Comparison of ENCODE assay signal across 29 mouse cellular contexts in genomic region chr8:61992796-61993195, GRCm38 (mm10).
DNase-seq lines count a peak whose midpoint lies in the region; ATAC-seq and TF ChIP-seq lines count a peak whose summit lies in the region.
"Had no signal": no experiment of that assay in that cellular context is flagged by ENCODE, and none has a peak within 500 bp of the region (broad histone marks: within the 10 kb centered on the region; RNA-seq: fewer than 3 reads in every experiment).

No protein-coding gene starts in this region.

- WGBS in limb, embryonic 14.5 days: 26% methylated on average over 1 of the region's 1 CpGs
- 71% methylated on average over 1 of the region's 1 CpGs for WGBS in limb, embryonic 10.5 days
- 81% methylated on average over 1 of the region's 1 CpGs for WGBS in lung, postnatal 0 days
- WGBS in intestine, embryonic 15.5 days: 46% methylated on average over 1 of the region's 1 CpGs
- 17% methylated on average over 1 of the region's 1 CpGs for WGBS in large intestine, adult 2 months

- H3K4me2 ChIP-seq in limb, embryonic 14.5 days (replicated peaks; ENCODE audit: low read depth, low read length, severe bottlenecking): no peak overlapping the region
- H3K4me2 ChIP-seq in lung, postnatal 0 days (replicated peaks; ENCODE audit: low read depth, low read length): no peak overlapping the region
- H3K4me2 ChIP-seq in intestine, embryonic 15.5 days (replicated peaks): no peak overlapping the region
- H3K4me2 ChIP-seq: embryonic facial prominence, embryonic 13.5 days; forebrain, embryonic 12.5 days; heart, embryonic 13.5 days; hindbrain, embryonic 14.5 days had no signal

- no peak for TF ChIP-seq POLR2A in limb, embryonic 14.5 days (IDR thresholded peaks at IDR 0.05; ENCODE audit: borderline replicate concordance, extremely low read depth, insufficient read depth, insufficient read length)

- H3K4me1 ChIP-seq in limb, embryonic 14.5 days (ENCODE audit: control insufficient read depth, insufficient read depth, low read length): no peaks in the 10 kb centered on the region; the same call in 1 of the 2 replicates
- H3K4me1 ChIP-seq in limb, embryonic 10.5 days: no peaks in the 10 kb centered on the region
- H3K4me1 ChIP-seq in lung, postnatal 0 days (ENCODE audit: insufficient read depth, low read depth, low read length): no peaks in the 10 kb centered on the region
- no peaks in the 10 kb centered on the region for H3K4me1 ChIP-seq in intestine, embryonic 15.5 days (replicated peaks)
- H3K4me1 ChIP-seq: embryonic facial prominence, embryonic 13.5 days; heart, embryonic 10.5 days had no signal

- no peaks in the 10 kb centered on the region for H3K9me3 ChIP-seq in limb, embryonic 14.5 days (ENCODE audit: control insufficient read depth, low read length)
- no peaks in the 10 kb centered on the region for H3K9me3 ChIP-seq in limb, embryonic 10.5 days (replicated peaks)
- no peaks in the 10 kb centered on the region for H3K9me3 ChIP-seq in lung, postnatal 0 days (ENCODE audit: low read length)
- H3K9me3 ChIP-seq in intestine, embryonic 15.5 days: no peaks in the 10 kb centered on the region
- H3K9me3 ChIP-seq: embryonic facial prominence, embryonic 13.5 days; forebrain, embryonic 12.5 days; G1E; heart, embryonic 10.5 days; heart, embryonic 13.5 days had no signal

- DNase-seq in limb, embryonic 14.5 days (ENCODE audit: low spot score): peak; percentile 45
- no peak for DNase-seq in limb, embryonic 10.5 days (ENCODE audit: low spot score)
- peak; percentile 25 for DNase-seq in lung, postnatal 0 days (ENCODE audit: low spot score)
- no peak for DNase-seq in lung, postnatal 36 days
- DNase-seq in large intestine, adult 2 months (ENCODE audit: low read depth, low spot score): peak; percentile 65
- DNase-seq in gastrocnemius, postnatal 10 days: no peak
- no peak for DNase-seq in kidney, postnatal 14 days
- DNase-seq: adrenal gland, adult 2 months; adrenal gland, postnatal 14 days; B cell, adult 2 months; cerebellum, adult 11 months; cerebellum, adult 2 months; cerebellum, adult 9-11 months; cerebellum, postnatal 25 days; gastrocnemius, postnatal 14 days; heart, adult 2 months; heart, postnatal 14 days; heart, postnatal 4 days had no signal

- H3K9ac ChIP-seq in limb, embryonic 14.5 days (ENCODE audit: low read depth, low read length, severe bottlenecking): no peak overlapping the region
- H3K9ac ChIP-seq in lung, postnatal 0 days (replicated peaks; ENCODE audit: low read depth): no peak overlapping the region
- H3K9ac ChIP-seq in intestine, embryonic 15.5 days: no peak overlapping the region
- H3K9ac ChIP-seq: embryonic facial prominence, embryonic 13.5 days; forebrain, embryonic 12.5 days; heart, embryonic 13.5 days; hindbrain, embryonic 14.5 days had no signal

- no peak overlapping the region for H3K4me3 ChIP-seq in limb, embryonic 14.5 days (replicated peaks; ENCODE audit: low read length)
- H3K4me3 ChIP-seq in limb, embryonic 10.5 days: no peak overlapping the region
- no peak overlapping the region for H3K4me3 ChIP-seq in lung, postnatal 0 days (ENCODE audit: low read depth, low read length)
- H3K4me3 ChIP-seq in intestine, embryonic 15.5 days (replicated peaks): no peak overlapping the region
- H3K4me3 ChIP-seq: embryonic facial prominence, embryonic 13.5 days; forebrain, embryonic 12.5 days; heart, adult 2 months; heart, embryonic 10.5 days; heart, embryonic 13.5 days had no signal

- no peaks in the 10 kb centered on the region for H3K36me3 ChIP-seq in limb, embryonic 14.5 days (ENCODE audit: control insufficient read depth, insufficient read depth, low read length)
- H3K36me3 ChIP-seq in limb, embryonic 10.5 days: no peaks in the 10 kb centered on the region
- no peaks in the 10 kb centered on the region for H3K36me3 ChIP-seq in lung, postnatal 0 days (ENCODE audit: insufficient read depth, low read length)
- H3K36me3 ChIP-seq in intestine, embryonic 15.5 days: no peaks in the 10 kb centered on the region
- H3K36me3 ChIP-seq: embryonic facial prominence, embryonic 13.5 days; forebrain, embryonic 12.5 days; G1E; heart, embryonic 10.5 days; heart, embryonic 13.5 days had no signal

- H3K27me3 ChIP-seq in limb, embryonic 14.5 days (ENCODE audit: control insufficient read depth, insufficient read depth, low read length): no peaks in the 10 kb centered on the region
- no peaks in the 10 kb centered on the region for H3K27me3 ChIP-seq in limb, embryonic 10.5 days (ENCODE audit: low read depth, poor library complexity, severe bottlenecking)
- H3K27me3 ChIP-seq in lung, postnatal 0 days (replicated peaks; ENCODE audit: insufficient read depth, low read length): no peaks in the 10 kb centered on the region
- H3K27me3 ChIP-seq in intestine, embryonic 15.5 days (replicated peaks): no peaks in the 10 kb centered on the region
- H3K27me3 ChIP-seq: CH12.LX; embryonic facial prominence, embryonic 13.5 days; forebrain, embryonic 12.5 days; heart, embryonic 13.5 days had no signal

- no peak for TF ChIP-seq EP300 in lung, postnatal 0 days (IDR thresholded peaks at IDR 0.05)

- ATAC-seq in limb, embryonic 14.5 days (ENCODE audit: low FRiP score, low read depth): no peak
- ATAC-seq in lung, postnatal 0 days: no peak
- ATAC-seq in intestine, embryonic 15.5 days: peak; percentile 78
- ATAC-seq: forebrain, embryonic 16.5 days; hindbrain, postnatal 0 days; inflammation-experienced regulatory T-cells, adult 6 months had no signal

- H3K27ac ChIP-seq in limb, embryonic 14.5 days (replicated peaks; ENCODE audit: low read depth, low read length): no peak overlapping the region
- no peak overlapping the region for H3K27ac ChIP-seq in limb, embryonic 10.5 days
- H3K27ac ChIP-seq in lung, postnatal 0 days (ENCODE audit: low read length): no peak overlapping the region
- no peak overlapping the region for H3K27ac ChIP-seq in intestine, embryonic 15.5 days
- H3K27ac ChIP-seq: embryonic facial prominence, embryonic 13.5 days; forebrain, embryonic 12.5 days; heart, adult 2 months; heart, embryonic 10.5 days; heart, embryonic 13.5 days; hindbrain, embryonic 14.5 days; hindbrain, postnatal 0 days had no signal

- no peak for TF ChIP-seq CTCF in lung, postnatal 0 days (IDR thresholded peaks at IDR 0.05)

Comparison
In these comparisons a context has a peak if more than half of its experiments do, and no peak if none do; other contexts are left out.
1. DNase-seq: peak in limb, embryonic 14.5 days (single experiment), lung, postnatal 0 days (single experiment) and large intestine, adult 2 months (single experiment); none in limb, embryonic 10.5 days (single experiment), lung, postnatal 36 days (single experiment), gastrocnemius, postnatal 10 days (single experiment) and kidney, postnatal 14 days (single experiment).